Comparison of ENCODE assay signal across 32 mouse cellular contexts in genomic region chr16:91357526-91357900, GRCm38 (mm10). TPM values are rescaled to one million over a fixed set of nuclear protein-coding genes. Genes with fewer than 3 reads are reported as not detected.
DNase-seq lines count a peak whose midpoint lies in the region; ATAC-seq and TF ChIP-seq lines count a peak whose summit lies in the region.
"Had no signal": no experiment of that assay in that cellular context is flagged by ENCODE, and none has a peak within 500 bp of the region (broad histone marks: within the 10 kb centered on the region; RNA-seq: fewer than 3 reads in every experiment).

No protein-coding gene starts in this region.

- 37% methylated on average over 10 of the region's 10 CpGs for WGBS in heart, postnatal 0 days
- 74% methylated on average over 10 of the region's 10 CpGs for WGBS in liver, embryonic 13.5 days (ENCODE audit: insufficient replicate concordance)
- 55% methylated on average over 10 of the region's 10 CpGs for WGBS in liver, postnatal 0 days (ENCODE audit: insufficient replicate concordance)
- 70% methylated on average over 10 of the region's 10 CpGs for WGBS in liver, embryonic 15.5 days (ENCODE audit: insufficient replicate concordance)
- 61% methylated on average over 10 of the region's 10 CpGs for WGBS in forebrain, embryonic 15.5 days
- 56% methylated on average over 10 of the region's 10 CpGs for WGBS in intestine, embryonic 16.5 days

- no peak overlapping the region for H3K4me2 ChIP-seq in heart, postnatal 0 days (ENCODE audit: low read depth, low read length)
- no peak overlapping the region for H3K4me2 ChIP-seq in liver, embryonic 13.5 days
- H3K4me2 ChIP-seq in liver, postnatal 0 days (ENCODE audit: low read depth, low read length), result no peak overlapping the region
- H3K4me2 ChIP-seq in liver, embryonic 15.5 days, result no peak overlapping the region
- H3K4me2 ChIP-seq in forebrain, embryonic 15.5 days (replicated peaks), result no peak overlapping the region
- no peak overlapping the region for H3K4me2 ChIP-seq in intestine, embryonic 16.5 days (ENCODE audit: low read depth, low read length)
- H3K4me2 ChIP-seq: embryonic facial prominence, embryonic 12.5 days; heart, embryonic 15.5 days; intestine, embryonic 15.5 days; midbrain, embryonic 11.5 days; neural tube, embryonic 15.5 days had no signal

- no peak for DNase-seq in heart, postnatal 0 days (ENCODE audit: low spot score)
- DNase-seq in heart, postnatal 25 days (ENCODE audit: low spot score), result no peak
- no peak for DNase-seq in liver, embryonic 13.5 days
- DNase-seq in liver, postnatal 0 days, result no peak
- DNase-seq in adrenal gland, postnatal 10 days, result peak; percentile 75
- DNase-seq: cerebellum, adult 18-20 months; cerebellum, postnatal 25 days; gastrocnemius, postnatal 25 days; retina, postnatal 1 day; thymus, adult 18-20 months had no signal

- ATAC-seq in heart, postnatal 0 days (ENCODE audit: insufficient read depth, low read depth), result no peak
- ATAC-seq in liver, embryonic 13.5 days (ENCODE audit: low read depth), result no peak
- ATAC-seq in liver, postnatal 0 days, result no peak
- no peak for ATAC-seq in liver, embryonic 15.5 days (ENCODE audit: insufficient read depth)
- no peak for ATAC-seq in forebrain, embryonic 15.5 days (replicated peaks)
- ATAC-seq in intestine, embryonic 16.5 days, result no peak
- ATAC-seq: hindbrain, embryonic 16.5 days; intestine, embryonic 15.5 days; lung, postnatal 0 days had no signal

- H3K36me3 ChIP-seq in heart, postnatal 0 days (replicated peaks; ENCODE audit: control insufficient read depth, insufficient read depth, low read length), result no peaks in the 10 kb centered on the region
- H3K36me3 ChIP-seq in liver, embryonic 13.5 days, result no peaks in the 10 kb centered on the region
- no peaks in the 10 kb centered on the region for H3K36me3 ChIP-seq in liver, postnatal 0 days (replicated peaks; ENCODE audit: insufficient read depth, low read length)
- no peaks in the 10 kb centered on the region for H3K36me3 ChIP-seq in liver, embryonic 15.5 days (replicated peaks)
- no peaks in the 10 kb centered on the region for H3K36me3 ChIP-seq in forebrain, embryonic 15.5 days
- no peaks in the 10 kb centered on the region for H3K36me3 ChIP-seq in intestine, embryonic 16.5 days (ENCODE audit: control insufficient read depth, insufficient read depth, low read length)
- H3K36me3 ChIP-seq: embryonic facial prominence, embryonic 12.5 days; heart, embryonic 15.5 days; hindbrain, embryonic 10.5 days; intestine, embryonic 15.5 days; limb, embryonic 10.5 days; neural tube, embryonic 15.5 days had no signal

- H3K27me3 ChIP-seq in heart, postnatal 0 days (ENCODE audit: control insufficient read depth, insufficient read depth, low read length), result no peaks in the 10 kb centered on the region
- no peaks in the 10 kb centered on the region for H3K27me3 ChIP-seq in liver, embryonic 13.5 days
- H3K27me3 ChIP-seq in liver, postnatal 0 days (ENCODE audit: insufficient read depth, low read length), result no peaks in the 10 kb centered on the region
- H3K27me3 ChIP-seq in liver, embryonic 15.5 days, result no peaks in the 10 kb centered on the region
- H3K27me3 ChIP-seq in forebrain, embryonic 15.5 days, result peaks cover 12% of the 10 kb centered on the region
- H3K27me3 ChIP-seq in intestine, embryonic 16.5 days (replicated peaks; ENCODE audit: control insufficient read depth, insufficient read depth, low read length), result no peaks in the 10 kb centered on the region

- peaks cover 3% of the 10 kb centered on the region for H3K4me1 ChIP-seq in heart, postnatal 0 days (ENCODE audit: control insufficient read depth, insufficient read depth)
- H3K4me1 ChIP-seq in liver, embryonic 13.5 days (replicated peaks), result peaks cover 85% of the 10 kb centered on the region
- peaks cover 53% of the 10 kb centered on the region for H3K4me1 ChIP-seq in liver, postnatal 0 days (ENCODE audit: insufficient read depth)
- H3K4me1 ChIP-seq in liver, embryonic 15.5 days (replicated peaks), result peaks cover 79% of the 10 kb centered on the region
- H3K4me1 ChIP-seq in forebrain, embryonic 15.5 days, result no peaks in the 10 kb centered on the region
- H3K4me1 ChIP-seq in intestine, embryonic 16.5 days (ENCODE audit: control insufficient read depth, insufficient read depth, low read length), result no peaks in the 10 kb centered on the region
- H3K4me1 ChIP-seq: intestine, embryonic 15.5 days had no signal

- no peak overlapping the region for H3K27ac ChIP-seq in heart, postnatal 0 days (ENCODE audit: low read depth)
- peak overlapping the region; percentile 74 for H3K27ac ChIP-seq in liver, embryonic 13.5 days
- no peak overlapping the region for H3K27ac ChIP-seq in liver, postnatal 0 days (ENCODE audit: low read depth)
- H3K27ac ChIP-seq in liver, embryonic 15.5 days (replicated peaks), result peak overlapping the region; percentile 51
- no peak overlapping the region for H3K27ac ChIP-seq in forebrain, embryonic 15.5 days (replicated peaks)
- H3K27ac ChIP-seq in intestine, embryonic 16.5 days (ENCODE audit: low read length), result no peak overlapping the region
- H3K27ac ChIP-seq: embryonic facial prominence, embryonic 12.5 days; heart, embryonic 15.5 days; hindbrain, embryonic 10.5 days; intestine, embryonic 15.5 days; limb, embryonic 10.5 days; liver, embryonic 14.5 days; neural tube, embryonic 15.5 days had no signal

- H3K9ac ChIP-seq in heart, postnatal 0 days (replicated peaks; ENCODE audit: low read depth, low read length), result 0 out of 2 replicates have a peak overlapping the region, but pooled peaks have one; percentile 5
- peak overlapping the region; percentile 0; the same call in 1 of the 2 replicates for H3K9ac ChIP-seq in liver, embryonic 13.5 days
- H3K9ac ChIP-seq in liver, postnatal 0 days (replicated peaks), result no peak overlapping the region
- no peak overlapping the region for H3K9ac ChIP-seq in liver, embryonic 15.5 days
- H3K9ac ChIP-seq in forebrain, embryonic 15.5 days (replicated peaks), result no peak overlapping the region
- no peak overlapping the region for H3K9ac ChIP-seq in intestine, embryonic 16.5 days (ENCODE audit: low read depth, low read length)
- H3K9ac ChIP-seq: embryonic facial prominence, embryonic 12.5 days; heart, embryonic 15.5 days; intestine, embryonic 15.5 days; liver, embryonic 14.5 days; neural tube, embryonic 15.5 days had no signal

- TF ChIP-seq CTCF in heart, postnatal 0 days (IDR thresholded peaks at IDR 0.05; ENCODE audit: low read depth), result no peak
- TF ChIP-seq CTCF in liver, postnatal 0 days (IDR thresholded peaks at IDR 0.05; ENCODE audit: low read depth), result no peak

- no peak overlapping the region for H3K4me3 ChIP-seq in heart, postnatal 0 days (ENCODE audit: low read depth, low read length)
- no peak overlapping the region for H3K4me3 ChIP-seq in liver, embryonic 13.5 days (replicated peaks)
- no peak overlapping the region for H3K4me3 ChIP-seq in liver, postnatal 0 days (ENCODE audit: low read depth, low read length)
- H3K4me3 ChIP-seq in liver, embryonic 15.5 days (replicated peaks), result no peak overlapping the region
- no peak overlapping the region for H3K4me3 ChIP-seq in forebrain, embryonic 15.5 days
- no peak overlapping the region for H3K4me3 ChIP-seq in intestine, embryonic 16.5 days (ENCODE audit: low read length)
- H3K4me3 ChIP-seq: embryonic facial prominence, embryonic 12.5 days; heart, embryonic 15.5 days; hindbrain, embryonic 10.5 days; intestine, embryonic 15.5 days; limb, embryonic 10.5 days; neural tube, embryonic 15.5 days had no signal

- intact Hi-C loops in heart, postnatal 25 days (cut with DNase I), result loop anchor here (5.0 kb wide), 1 partner anchor 155 kb away; no protein-coding TSS in a partner anchor

- TF ChIP-seq EP300 in heart, postnatal 0 days (IDR thresholded peaks at IDR 0.05; ENCODE audit: low read depth), result no peak
- TF ChIP-seq EP300 in liver, postnatal 0 days (IDR thresholded peaks at IDR 0.05; ENCODE audit: low read depth), result no peak

- H3K9me3 ChIP-seq in heart, postnatal 0 days (replicated peaks; ENCODE audit: control insufficient read depth, low read length), result no peaks in the 10 kb centered on the region
- H3K9me3 ChIP-seq in liver, embryonic 13.5 days (replicated peaks), result no peaks in the 10 kb centered on the region
- H3K9me3 ChIP-seq in liver, postnatal 0 days (ENCODE audit: low read length), result no peaks in the 10 kb centered on the region
- no peaks in the 10 kb centered on the region for H3K9me3 ChIP-seq in liver, embryonic 15.5 days (replicated peaks)
- H3K9me3 ChIP-seq in forebrain, embryonic 15.5 days, result no peaks in the 10 kb centered on the region
- no peaks in the 10 kb centered on the region for H3K9me3 ChIP-seq in intestine, embryonic 16.5 days (ENCODE audit: control insufficient read depth, low read length)
- H3K9me3 ChIP-seq: embryonic facial prominence, embryonic 12.5 days; heart, embryonic 15.5 days; hindbrain, embryonic 10.5 days; intestine, embryonic 15.5 days; limb, embryonic 10.5 days; neural tube, embryonic 15.5 days had no signal

RNA-seq across cellular contexts. Expression of gene Ifnar2, which starts 15.1 kb away (rescaled TPM):
- total RNA-seq in heart, postnatal 0 days (2014; rRNA removed; ENCODE audit: low replicate concordance), result 30.0 and 31.0 TPM in 2 replicates
- polyA plus RNA-seq in heart, postnatal 0 days (2015; fragmentation: Nextera tagmentation; extraction: Ambion mirVana), result 48.8 and 49.8 TPM in 2 replicates
- 10 to 100 TPM; 34.5 to 37.6 TPM for total RNA-seq in heart, postnatal 25 days (2021)
- polyA plus RNA-seq in liver, embryonic 13.5 days (2015; fragmentation: Nextera tagmentation; extraction: Ambion mirVana), result 67.4 and 74.0 TPM in 2 replicates
- polyA plus RNA-seq in liver, postnatal 0 days (2015; fragmentation: Nextera tagmentation; extraction: Ambion mirVana), result 107 and 113 TPM in 2 replicates
- total RNA-seq in adrenal gland, postnatal 10 days (2021), result 10 to 100 TPM; 78.4 TPM
- polyA plus RNA-seq in liver, embryonic 15.5 days (2015; fragmentation: Nextera tagmentation; extraction: Ambion mirVana), result 86.9 and 90.8 TPM in 2 replicates
- polyA plus RNA-seq in forebrain, embryonic 15.5 days (2015; fragmentation: Nextera tagmentation; extraction: Ambion mirVana), result 41.6 and 42.3 TPM in 2 replicates
- 45.1 and 45.7 TPM in 2 replicates for polyA plus RNA-seq in intestine, embryonic 16.5 days (2015; fragmentation: Nextera tagmentation; extraction: Ambion mirVana)

RNA-seq across cellular contexts. Expression of gene Gm21970, which starts 34.0 kb away (rescaled TPM):
- total RNA-seq in heart, postnatal 0 days (2014; rRNA removed; ENCODE audit: low replicate concordance), result 2.4 TPM in 1 of 2 replicates, not detected in the other
- polyA plus RNA-seq in heart, postnatal 0 days (2015; fragmentation: Nextera tagmentation; extraction: Ambion mirVana), result 0.27 TPM in 1 of 2 replicates, not detected in the other
- total RNA-seq in heart, postnatal 25 days (2021), result not detected
- polyA plus RNA-seq in liver, embryonic 13.5 days (2015; fragmentation: Nextera tagmentation; extraction: Ambion mirVana), result not detected in 2 replicates
- polyA plus RNA-seq in liver, postnatal 0 days (2015; fragmentation: Nextera tagmentation; extraction: Ambion mirVana), result not detected in 2 replicates
- total RNA-seq in adrenal gland, postnatal 10 days (2021), result not detected
- polyA plus RNA-seq in liver, embryonic 15.5 days (2015; fragmentation: Nextera tagmentation; extraction: Ambion mirVana), result 0.31 TPM in 1 of 2 replicates, not detected in the other
- not detected in 2 replicates for polyA plus RNA-seq in forebrain, embryonic 15.5 days (2015; fragmentation: Nextera tagmentation; extraction: Ambion mirVana)
- not detected in 2 replicates for polyA plus RNA-seq in intestine, embryonic 16.5 days (2015; fragmentation: Nextera tagmentation; extraction: Ambion mirVana)
- total RNA-seq: adrenal gland, adult 18-20 months; ES-E14; gastrocnemius, postnatal 25 days; heart, adult 8-10 months; layer of hippocampus, adult 18-20 months; layer of hippocampus, postnatal 25 days; megakaryocyte progenitor cell, adult 5-6 weeks; midbrain, postnatal 0 days had no signal
- polyA plus RNA-seq: embryonic facial prominence, embryonic 12.5 days; heart, embryonic 15.5 days; hindbrain, embryonic 10.5 days; hindbrain, embryonic 16.5 days; intestine, embryonic 15.5 days; kidney, embryonic 16.5 days; limb, embryonic 10.5 days; lung, postnatal 0 days; midbrain, embryonic 11.5 days; midbrain, postnatal 0 days; neural tube, embryonic 15.5 days; stomach, embryonic 14.5 days had no signal

RNA-seq across cellular contexts. Expression of gene Il10rb, which starts 48.5 kb away (rescaled TPM):
- 44.4 and 63.3 TPM in 2 replicates for total RNA-seq in heart, postnatal 0 days (2014; rRNA removed; ENCODE audit: low replicate concordance)
- polyA plus RNA-seq in heart, postnatal 0 days (2015; fragmentation: Nextera tagmentation; extraction: Ambion mirVana), result 89.0 and 99.4 TPM in 2 replicates
- 100 to 1,000 TPM in 1 of 2 experiments, 10 to 100 TPM in 1; 97.5 to 105 TPM for total RNA-seq in heart, postnatal 25 days (2021)
- polyA plus RNA-seq in liver, embryonic 13.5 days (2015; fragmentation: Nextera tagmentation; extraction: Ambion mirVana), result 25.0 and 28.1 TPM in 2 replicates
- polyA plus RNA-seq in liver, postnatal 0 days (2015; fragmentation: Nextera tagmentation; extraction: Ambion mirVana), result 25.5 and 26.4 TPM in 2 replicates
- total RNA-seq in adrenal gland, postnatal 10 days (2021), result 10 to 100 TPM; 75.4 to 78.8 TPM
- polyA plus RNA-seq in liver, embryonic 15.5 days (2015; fragmentation: Nextera tagmentation; extraction: Ambion mirVana), result 29.9 and 34.7 TPM in 2 replicates
- 7.7 and 9.6 TPM in 2 replicates for polyA plus RNA-seq in forebrain, embryonic 15.5 days (2015; fragmentation: Nextera tagmentation; extraction: Ambion mirVana)
- 103 and 120 TPM in 2 replicates for polyA plus RNA-seq in intestine, embryonic 16.5 days (2015; fragmentation: Nextera tagmentation; extraction: Ambion mirVana)

Comparison
In these comparisons a context has a peak if more than half of its experiments do, and no peak if none do; other contexts are left out.
1. H3K27ac ChIP-seq: peak in liver, embryonic 13.5 days (single experiment) and liver, embryonic 15.5 days (single experiment); none in heart, postnatal 0 days (single experiment), liver, postnatal 0 days (single experiment), forebrain, embryonic 15.5 days (single experiment) and intestine, embryonic 16.5 days (single experiment).
2. H3K9ac ChIP-seq: peak in heart, postnatal 0 days (single experiment) and liver, embryonic 13.5 days (single experiment); none in liver, postnatal 0 days (single experiment), liver, embryonic 15.5 days (single experiment), forebrain, embryonic 15.5 days (single experiment) and intestine, embryonic 16.5 days (single experiment).